Mouse (Mus musculus): ENCODE measurements at regions not wholly inside any gene's neighbourhood (a gene's known extent, or its start where the extent isn't known, plus 50 kb on each side); places are given as distances from the start of the nearest gene placed in this dataset.

DNA sequence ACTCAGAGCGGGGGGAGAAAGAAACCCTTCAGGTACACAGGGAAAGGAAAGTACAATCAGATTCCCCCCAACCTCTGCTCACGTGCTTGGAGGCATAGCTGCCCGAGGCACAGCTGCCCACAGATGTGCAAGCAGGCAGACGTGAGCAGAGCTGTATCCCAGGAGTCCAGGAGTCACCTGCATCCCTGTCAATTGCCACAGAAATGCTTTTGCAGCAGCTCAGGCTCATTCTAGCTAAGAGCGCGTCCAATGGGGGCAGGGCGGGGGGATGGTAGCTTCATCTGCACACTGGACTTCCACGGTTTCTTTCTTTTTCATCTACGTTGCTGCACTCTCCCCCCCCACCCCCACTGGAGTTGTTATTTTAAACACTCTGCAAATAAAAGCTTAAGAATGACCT, 66.0 kb upstream of the Fat4 start:
- 52% methylated on average over 9 of the region's 9 CpGs for WGBS
- no peak for DNase-seq (ENCODE audit: low read depth, low spot score)

DNA sequence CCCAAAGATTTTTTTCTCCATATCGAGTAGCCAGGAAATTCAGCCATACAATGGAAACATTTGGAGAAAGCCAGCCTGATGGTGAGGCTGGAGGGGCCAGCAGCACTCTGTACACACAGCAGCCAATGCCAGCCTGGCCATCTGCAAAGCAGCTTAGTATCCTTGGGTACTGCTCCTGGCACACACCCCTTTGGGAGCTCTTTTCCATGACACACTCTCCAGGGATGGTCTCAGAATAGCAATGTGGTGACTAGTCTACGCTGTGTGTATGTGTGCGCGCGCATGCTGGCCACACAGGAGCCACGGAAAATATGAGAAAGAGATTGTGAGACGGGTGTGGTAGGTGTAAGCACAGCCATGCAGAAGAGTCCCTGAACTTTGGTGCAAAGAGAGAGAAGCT, 66.4 kb upstream of the Fat4 start:
- WGBS = 79% methylated on average over 7 of the region's 7 CpGs
- DNase-seq (ENCODE audit: low read depth, low spot score) = no peak

DNA sequence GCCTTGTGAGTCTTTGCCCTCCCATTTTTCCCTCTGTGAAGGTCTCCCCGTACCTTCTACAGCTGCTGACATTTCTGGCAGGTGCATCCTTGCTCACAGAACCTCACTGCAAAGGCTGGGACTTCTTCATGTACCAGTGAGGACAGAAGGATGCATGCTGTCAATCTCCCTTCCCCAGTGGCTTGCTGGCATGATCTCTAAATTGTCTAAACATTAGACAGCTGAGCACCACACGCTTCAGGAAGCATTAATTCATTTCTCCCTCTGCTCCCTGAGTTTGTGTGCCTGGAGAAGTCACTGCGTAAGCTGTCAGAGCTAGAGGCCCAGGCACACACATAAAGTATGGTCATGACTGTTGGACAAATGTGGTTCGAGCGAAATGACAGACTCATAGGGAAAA, 69.1 kb upstream of the Fat4 start:
- WGBS = 81% methylated on average over 5 of the region's 5 CpGs
- no peak for DNase-seq (ENCODE audit: low read depth, low spot score)

GRCm38 (mm10) chr3:38812457-38812856, 74.3 kb upstream of the Fat4 start:
- no peak for DNase-seq (ENCODE audit: low read depth, low spot score)
- WGBS = 88% methylated on average over 4 of the region's 4 CpGs

DNA sequence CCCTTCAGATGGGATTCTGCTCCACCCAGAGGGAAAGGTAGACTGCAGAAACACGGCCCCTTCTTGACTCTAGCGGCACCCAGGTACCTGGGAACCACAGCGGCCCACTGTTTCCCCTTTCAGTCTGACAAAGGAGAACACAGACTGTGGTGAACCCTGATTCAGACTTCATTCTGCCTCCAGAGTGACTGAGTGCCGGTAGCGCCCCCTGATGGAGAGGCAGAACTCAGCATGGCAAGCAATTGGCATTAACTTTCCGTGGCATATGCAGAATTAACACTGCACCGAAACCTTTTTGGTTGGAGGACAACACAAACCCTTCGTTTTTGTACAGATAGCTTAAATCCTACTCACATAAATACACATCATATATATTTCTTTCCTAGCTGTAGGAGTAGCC, 75.1 kb upstream of the Fat4 start:
- DNase-seq (ENCODE audit: low read depth, low spot score) = no peak
- 86% methylated on average over 8 of the region's 8 CpGs for WGBS

- DNase-seq (ENCODE audit: low read depth, low spot score) = no peak
- WGBS = 68% methylated on average over 1 of the region's 1 CpGs
Measured at GRCm38 (mm10) chr3:38806469-38807055, 80.2 kb upstream of the Fat4 start.

- WGBS = 68% methylated on average over 5 of the region's 5 CpGs
Measured at GRCm38 (mm10) chr3:38806036-38806435, 80.7 kb upstream of the Fat4 start.

GRCm38 (mm10) chr3:38795646-38796301, 91.0 kb upstream of the Fat4 start:
- 85% methylated on average over 11 of the region's 11 CpGs for WGBS
- no peak for DNase-seq (ENCODE audit: low read depth, low spot score)

More at GRCm38 (mm10) chr3:38806036-38806435, 80.7 kb upstream of the Fat4 start:
- no peak for DNase-seq (ENCODE audit: low read depth, low spot score)

DNA sequence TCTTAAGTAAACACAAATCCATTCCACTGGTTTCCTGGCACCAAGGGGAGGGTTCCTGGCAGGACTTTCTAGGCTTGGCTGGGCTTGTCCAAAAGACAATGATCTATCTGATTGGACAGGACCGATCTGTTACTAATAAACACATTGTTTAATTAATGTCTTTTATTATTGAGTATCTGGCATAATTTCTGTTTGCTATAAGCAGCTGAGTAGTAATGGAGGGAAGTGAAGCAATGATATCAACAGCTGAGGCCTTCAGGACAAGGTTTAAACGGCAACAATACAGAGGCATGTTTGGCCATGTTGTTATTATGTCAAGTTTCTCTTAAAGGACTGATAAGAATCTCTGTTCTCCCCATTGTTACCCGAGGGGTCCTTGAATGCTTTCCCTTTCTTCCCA, 93.5 kb upstream of the Fat4 start:
- no peak for DNase-seq (ENCODE audit: low read depth, low spot score)
- WGBS = 60% methylated on average over 3 of the region's 3 CpGs

- 55% methylated on average over 2 of the region's 2 CpGs for WGBS
Measured at GRCm38 (mm10) chr3:38788751-38789150, 98.0 kb upstream of the Fat4 start.

DNA sequence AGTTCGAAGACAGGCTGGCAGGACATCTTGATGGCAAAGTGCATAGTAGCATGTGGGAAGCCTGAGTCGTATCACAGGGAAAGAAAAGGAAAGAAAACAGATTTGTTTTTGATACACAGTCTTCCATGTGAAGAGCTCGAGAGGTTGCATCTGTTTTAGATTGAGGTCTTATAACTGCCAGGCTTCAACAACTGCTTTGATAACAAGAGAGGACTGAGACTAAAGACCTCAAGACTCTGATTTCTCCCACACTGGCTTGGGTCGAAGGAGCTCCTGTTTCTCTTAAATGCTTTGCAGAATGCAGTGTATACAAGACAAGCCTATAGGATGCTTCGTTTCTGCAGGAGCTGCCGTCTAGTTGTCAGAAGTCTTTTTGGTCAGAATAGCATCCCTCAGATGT, 103.0 kb upstream of the Fat4 start:
- no peak for DNase-seq (ENCODE audit: low read depth, low spot score)
- WGBS = 78% methylated on average over 6 of the region's 6 CpGs

More at GRCm38 (mm10) chr3:38788751-38789150, 98.0 kb upstream of the Fat4 start:
- DNase-seq (ENCODE audit: low read depth, low spot score) = no peak

- DNase-seq (ENCODE audit: low read depth, low spot score) = no peak
- 83% methylated on average over 3 of the region's 3 CpGs for WGBS
Measured at GRCm38 (mm10) chr3:38783051-38783450, 103.7 kb upstream of the Fat4 start.

GRCm38 (mm10) chr3:38776743-38777366, 109.9 kb upstream of the Fat4 start:
- DNase-seq (ENCODE audit: low read depth, low spot score) = no peak
- WGBS = 81% methylated on average over 4 of the region's 4 CpGs

- no peak for DNase-seq (ENCODE audit: low read depth, low spot score)
- 77% methylated on average over 5 of the region's 5 CpGs for WGBS
Measured at GRCm38 (mm10) chr3:38754632-38755123, 132.1 kb upstream of the Fat4 start.

DNA sequence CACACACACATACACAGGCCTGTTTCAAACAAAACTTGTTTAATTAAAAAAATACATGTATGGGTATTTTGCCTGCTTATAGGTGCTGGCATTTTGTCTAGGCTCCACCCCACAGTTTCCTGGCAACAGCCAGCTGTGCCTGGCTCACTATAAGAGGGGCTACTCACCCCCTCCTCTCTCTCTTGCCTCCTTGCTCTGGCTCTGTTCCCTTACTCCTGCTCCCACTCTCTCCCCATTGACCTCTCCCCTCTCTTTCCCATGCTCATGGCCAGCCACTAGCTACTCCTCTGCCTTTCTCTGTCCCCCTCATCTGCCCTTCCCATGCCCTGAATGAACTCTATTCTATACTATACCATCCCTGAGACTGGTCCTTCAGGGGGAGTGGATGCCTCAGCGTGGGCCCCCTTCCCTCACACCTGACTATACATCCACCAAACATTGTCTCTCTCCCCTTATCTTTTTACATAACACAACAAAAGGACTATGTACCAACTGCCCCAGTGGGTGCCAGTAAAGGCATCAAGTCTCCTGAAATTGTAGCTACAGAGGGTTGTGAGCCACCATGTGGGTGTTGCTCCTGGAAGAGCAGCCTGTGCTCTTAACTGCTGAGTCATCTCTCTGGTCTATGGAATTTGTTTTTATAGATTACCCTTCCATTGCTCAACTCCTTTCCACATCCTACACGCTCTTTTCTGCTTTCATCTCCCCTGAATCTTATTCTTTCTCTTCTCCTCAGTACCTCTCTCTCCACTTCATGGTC, 133.1 kb upstream of the Fat4 start:
- DNase-seq (ENCODE audit: low read depth, low spot score) = no peak

DNA sequence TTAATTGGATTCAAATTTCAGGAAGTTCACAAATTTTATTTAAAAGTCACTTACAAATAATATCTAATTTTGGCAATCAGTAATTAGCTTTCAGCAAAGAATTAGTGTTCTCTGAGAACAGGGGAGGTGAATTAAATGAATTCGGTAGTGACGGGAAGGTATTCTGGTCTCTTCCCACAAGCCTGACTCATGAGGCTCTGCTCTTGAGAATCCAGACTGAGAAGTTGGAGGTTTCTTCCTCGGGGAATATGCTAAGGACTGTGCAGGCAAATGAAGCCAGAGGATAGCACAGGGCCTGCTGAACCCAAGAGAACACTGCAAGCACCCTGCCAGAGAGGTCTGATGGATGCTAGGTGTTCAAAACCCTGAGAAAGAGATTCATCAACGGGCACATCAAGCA, 144.6 kb upstream of the Fat4 start:
- no peak for DNase-seq (ENCODE audit: low read depth, low spot score)
- 85% methylated on average over 4 of the region's 4 CpGs for WGBS

More for the DNA sequence above, 133.1 kb upstream of the Fat4 start:
- 69% methylated on average over 2 of the region's 2 CpGs for WGBS

- no peak for DNase-seq (ENCODE audit: low read depth, low spot score)
Measured at GRCm38 (mm10) chr3:38722606-38723005, 164.1 kb upstream of the Fat4 start.

GRCm38 (mm10) chr3:38712078-38712873, 174.5 kb upstream of the Fat4 start:
- 41% methylated on average over 9 of the region's 9 CpGs for WGBS
- DNase-seq (ENCODE audit: low read depth, low spot score) = no peak

More at GRCm38 (mm10) chr3:38722606-38723005, 164.1 kb upstream of the Fat4 start:
- whole genome bisulfite sequencing = 78% methylated on average over 1 of the region's 1 CpGs

- WGBS = 81% methylated on average over 6 of the region's 6 CpGs
- no peak for DNase-seq (ENCODE audit: low read depth, low spot score)
Measured at GRCm38 (mm10) chr3:38711229-38711628, 175.5 kb upstream of the Fat4 start.

Data from large intestine, adult 2 months (tissue).